Comparison of ENCODE assay signal across 21 mouse cellular contexts in genomic region chr11:16819424-16819823, GRCm38 (mm10).
"Had no signal": no experiment of that assay in that cellular context is flagged by ENCODE, and none has a peak within 500 bp of the region (broad histone marks: within the 10 kb centered on the region; RNA-seq: fewer than 3 reads in every experiment).

No protein-coding gene starts in this region.

- DNase-seq: gastrocnemius, postnatal 10 days; gastrocnemius, postnatal 25 days; heart, adult 18-20 months; heart, postnatal 10 days; heart, postnatal 4 days; kidney, adult 18-20 months; kidney, adult 8-10 months; kidney, postnatal 10 days; kidney, postnatal 25 days; kidney, postnatal 4 days; liver; liver, embryonic 13.5 days had no signal

- H3K27ac ChIP-seq: heart, embryonic 10.5 days; hindbrain, embryonic 10.5 days; hindbrain, embryonic 12.5 days; hindbrain, embryonic 14.5 days; intestine, embryonic 15.5 days; layer of hippocampus, adult 2 months; limb, embryonic 10.5 days; limb, embryonic 12.5 days; liver, embryonic 13.5 days had no signal

- H3K4me3 ChIP-seq: heart, embryonic 10.5 days; heart, embryonic 12.5 days; hindbrain, embryonic 10.5 days; hindbrain, embryonic 12.5 days; intestine, embryonic 15.5 days; layer of hippocampus, adult 2 months; limb, embryonic 10.5 days; limb, embryonic 12.5 days; liver, embryonic 13.5 days had no signal
